Mouse (Mus musculus): ENCODE data around the gene Nceh1. TPM values are rescaled to one million over a fixed set of nuclear protein-coding genes. Genes with fewer than 3 reads are reported as not detected.
A peak's percentile ranks its signal among the peaks of the same experiment; 100 is the strongest.

Nceh1 gene
- 100 to 1,000 TPM; 119 to 121 TPM for total RNA-seq (2021)
- long read RNA-seq, experiment 1, full-length matches to known transcripts, result 151 of 173 reads
- long read RNA-seq, experiment 1, partial matches to known transcripts, result 18 of 173 reads
- long read RNA-seq, experiment 1, other reads (novel, unspliced or antisense), result 4 of 173 reads
- long read RNA-seq, experiment 2, full-length matches to known transcripts, result 103 of 118 reads
- long read RNA-seq, experiment 2, partial matches to known transcripts, result 8 of 118 reads
- long read RNA-seq, experiment 2, other reads (novel, unspliced or antisense), result 7 of 118 reads

- DNase-seq (ENCODE audit: low spot score in 2 of 2), result peak; percentile 96 to 98
- intact Hi-C loops (cut with DNase I), result no loop called here
These were observed at the start of gene Nceh1 for GRCm38 (mm10) chr3:27182733-27183600. Nceh1 (plus strand) TSS chr3:27182965.

GRCm38 (mm10) chr3:27140101-27140500, 42.7 kb upstream of the Nceh1 start:
- DNase-seq (ENCODE audit: low spot score in 2 of 2), result no peak
- intact Hi-C loops (cut with DNase I), result no loop called here

GRCm38 (mm10) chr3:27143570-27143969, 39.2 kb upstream of the Nceh1 start:
- intact Hi-C loops (cut with DNase I), result no loop called here
- no peak for DNase-seq (ENCODE audit: low spot score in 2 of 2)

- DNase-seq (ENCODE audit: low spot score in 2 of 2), result no peak
- intact Hi-C loops (cut with DNase I), result no loop called here
These were observed 37.0 kb upstream of the Nceh1 start for GRCm38 (mm10) chr3:27145733-27146132.

GRCm38 (mm10) chr3:27153191-27153671, 29.5 kb upstream of the Nceh1 start:
- intact Hi-C loops (cut with DNase I), result no loop called here
- no peak for DNase-seq (ENCODE audit: low spot score in 2 of 2)

- DNase-seq (ENCODE audit: low spot score in 2 of 2), result peak; percentile 99 to 100
- intact Hi-C loops (cut with DNase I), result no loop called here
These were observed 29.0 kb upstream of the Nceh1 start, which contains the start of gene Ect2 for GRCm38 (mm10) chr3:27153701-27154209. Ect2 (minus strand) TSS chr3:27153878.

GRCm38 (mm10) chr3:27154280-27154679, 28.5 kb upstream of the Nceh1 start:
- DNase-seq (ENCODE audit: low spot score in 2 of 2), result no peak
- intact Hi-C loops (cut with DNase I), result no loop called here

GRCm38 (mm10) chr3:27155051-27155855, 27.5 kb upstream of the Nceh1 start:
- intact Hi-C loops (cut with DNase I), result no loop called here
- DNase-seq (ENCODE audit: low spot score in 2 of 2), result no peak

- intact Hi-C loops (cut with DNase I), result no loop called here
- DNase-seq (ENCODE audit: low spot score in 2 of 2), result no peak
These were observed 26.7 kb upstream of the Nceh1 start for GRCm38 (mm10) chr3:27155856-27156593.

GRCm38 (mm10) chr3:27156594-27156949, 26.2 kb upstream of the Nceh1 start:
- DNase-seq (ENCODE audit: low spot score in 2 of 2), result no peak
- intact Hi-C loops (cut with DNase I), result no loop called here

GRCm38 (mm10) chr3:27158910-27159309, 23.9 kb upstream of the Nceh1 start:
- DNase-seq (ENCODE audit: low spot score in 2 of 2), result no peak
- intact Hi-C loops (cut with DNase I), result no loop called here

GRCm38 (mm10) chr3:27161645-27162409, 20.9 kb upstream of the Nceh1 start:
- DNase-seq (ENCODE audit: low spot score in 2 of 2), result no peak
- intact Hi-C loops (cut with DNase I), result no loop called here

GRCm38 (mm10) chr3:27162410-27162804, 20.4 kb upstream of the Nceh1 start:
- intact Hi-C loops (cut with DNase I), result no loop called here

GRCm38 (mm10) chr3:27165481-27166065, 17.2 kb upstream of the Nceh1 start:
- intact Hi-C loops (cut with DNase I), result no loop called here
- no peak for DNase-seq (ENCODE audit: low spot score in 2 of 2)

More at GRCm38 (mm10) chr3:27162410-27162804, 20.4 kb upstream of the Nceh1 start:
- DNase-seq (ENCODE audit: low spot score in 2 of 2), result no peak

- DNase-seq (ENCODE audit: low spot score in 2 of 2), result no peak
- intact Hi-C loops (cut with DNase I), result no loop called here
These were observed 12.5 kb upstream of the Nceh1 start for GRCm38 (mm10) chr3:27170257-27170656.

- no peak for DNase-seq (ENCODE audit: low spot score in 2 of 2)
- intact Hi-C loops (cut with DNase I), result no loop called here
These were observed 3.1 kb upstream of the Nceh1 start for GRCm38 (mm10) chr3:27179711-27180110.

GRCm38 (mm10) chr3:27183601-27184175, 923 bp downstream of the Nceh1 start:
- DNase-seq (ENCODE audit: low spot score in 2 of 2), result peak; percentile 46 to 47
- intact Hi-C loops (cut with DNase I), result no loop called here
